Mouse (Mus musculus) heart, embryonic 16.5 days (tissue): Measurements from ENCODE around the gene Sh2b2. TPM values are rescaled to one million over a fixed set of nuclear protein-coding genes. Genes with fewer than 3 reads are reported as not detected.

ENCODE experiments used
- ATAC-seq: fragments of 200-750 bp; cut with Nextera tagmentation; replicated peaks from 2 replicates; pipeline ENCODE4 v1.8.0; 2017; ENCODE audit warnings: moderate number of reproducible peaks; ENCODE audit not compliant: insufficient read depth, low FRiP score; ENCODE audit errors: extremely low read depth
- H3K27ac ChIP-seq: fragments of 300-500 bp; sonication (generic); 2 replicates; pipeline ENCODE4 v1.5.1; 2014; ENCODE audit warnings: mild to moderate bottlenecking, low read length, control low read depth, moderate library complexity
- H3K27me3 ChIP-seq: fragments of 300-500 bp; sonication (generic); 2 replicates; pipeline ENCODE4 v1.6.1; 2014; ENCODE audit warnings: low read length, mixed read lengths; ENCODE audit not compliant: control insufficient read depth, insufficient read depth
- H3K36me3 ChIP-seq: fragments of 300-500 bp; sonication (generic); 2 replicates; pipeline ENCODE4 v1.6.1; 2014; ENCODE audit not compliant: control insufficient read depth, insufficient read depth
- H3K4me1 ChIP-seq: fragments of 300-500 bp; sonication (generic); 2 replicates; pipeline ENCODE4 v1.6.1; 2014; ENCODE audit warnings: low read length, mixed read lengths; ENCODE audit not compliant: control insufficient read depth, insufficient read depth
- H3K4me2 ChIP-seq: fragments of 300-500 bp; sonication (generic); 2 replicates; pipeline ENCODE4 v1.6.1; 2014; ENCODE audit warnings: low read depth, mild to moderate bottlenecking, control low read depth, low read length
- H3K4me3 ChIP-seq: fragments of 300-500 bp; sonication (generic); 2 replicates; pipeline ENCODE4 v1.5.1; 2014; ENCODE audit warnings: mild to moderate bottlenecking, control low read depth, low read length
- H3K9ac ChIP-seq: fragments of 300-500 bp; sonication (generic); 2 replicates; pipeline ENCODE4 v1.6.1; 2014; ENCODE audit warnings: low read length, control low read depth
- H3K9me3 ChIP-seq: fragments of 300-500 bp; sonication (generic); replicated peaks from 2 replicates; pipeline ENCODE4 v1.6.1; 2016; ENCODE audit warnings: low read length; ENCODE audit not compliant: control insufficient read depth
- WGBS: fragments of 180-500 bp; shearing (Covaris S2); extraction: QIAGEN DNeasy Blood & Tissue Kit; methylation state at CpG from one replicate; pipeline ENCODE4 v1.1.7; 2014; 5-methylcytosine and 5-hydroxymethylcytosine counted together
- polyA plus RNA-seq: library from polyadenylated mRNA; unstranded; fragments of >200 nt; fragmentation: Nextera tagmentation; extraction: Ambion mirVana; gene quantifications from 2 replicates; pipeline ENCODE4 v1.2.1, GENCODE M21; 2015

Gene Sh2b2
- 1.7 TPM in 2 replicates for polyA plus RNA-seq

DNA sequence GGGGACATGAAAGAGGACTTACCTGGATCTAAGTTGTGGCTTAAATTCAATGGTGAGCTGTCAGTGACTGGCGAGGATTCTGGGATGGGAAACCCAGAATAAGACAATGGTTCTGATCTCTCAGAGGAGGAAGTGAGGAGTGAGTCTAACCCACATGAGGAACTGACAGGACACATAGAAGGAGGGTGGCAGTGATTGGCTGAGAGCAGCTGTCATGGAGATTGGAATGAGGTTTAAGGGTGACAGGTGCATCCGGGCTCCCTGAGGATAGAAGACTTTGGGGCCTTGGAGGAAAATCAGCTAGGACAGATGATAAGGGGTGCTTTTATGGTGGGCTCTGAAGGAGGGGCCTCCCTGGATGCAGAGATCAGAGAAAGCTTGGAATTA lies at the start of gene Sh2b2:
Gene Sh2b2, minus strand, starts transcription at position 105 of the 387 bp plus-strand sequence.
- ATAC-seq: no peak
- H3K9ac ChIP-seq: no peak within 1 kb of the TSS
- peaks cover 9% of the 10 kb centered on the region for H3K4me1 ChIP-seq
- no peaks in the 10 kb centered on the region for H3K9me3 ChIP-seq
- H3K4me2 ChIP-seq: peak within 1 kb of the TSS; percentile 99
- peak within 1 kb of the TSS; percentile 83 for H3K4me3 ChIP-seq
- H3K27me3 ChIP-seq: peaks cover 12% of the 10 kb centered on the region
- peak within 1 kb of the TSS; percentile 73 for H3K27ac ChIP-seq
- H3K36me3 ChIP-seq: peaks cover 5% of the 10 kb centered on the region; the same call in 1 of the 2 replicates
- 82% methylated on average over 2 of the region's 2 CpGs for WGBS

DNA sequence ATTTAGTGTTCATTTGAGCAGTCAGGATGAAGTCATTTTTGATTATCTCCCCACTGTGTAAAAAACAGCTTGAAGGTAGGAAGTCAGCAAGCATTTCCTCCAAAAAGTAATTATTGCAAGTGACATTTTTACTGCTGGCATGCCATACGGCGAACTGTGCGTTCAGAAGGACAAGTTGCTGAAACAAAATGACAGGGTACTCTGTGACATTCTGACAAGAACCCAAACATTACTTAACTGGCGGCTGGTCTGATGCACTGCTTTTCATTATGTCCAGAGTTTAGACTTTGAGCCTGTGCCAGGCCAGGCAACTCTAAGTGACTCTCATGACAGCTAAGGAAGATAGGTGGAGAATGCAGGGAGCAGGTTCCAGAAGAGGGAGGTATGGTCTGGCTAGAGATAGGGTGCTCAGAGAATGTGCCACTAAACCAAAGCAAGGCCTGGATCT lies 46.6 kb upstream of the Sh2b2 start:
- H3K27ac ChIP-seq: peak overlapping the region; percentile 82
- H3K27me3 ChIP-seq: no peaks in the 10 kb centered on the region
- no peaks in the 10 kb centered on the region for H3K9me3 ChIP-seq
- 40% methylated on average over 4 of the region's 4 CpGs for WGBS
- ATAC-seq: peak; percentile 89
- H3K4me1 ChIP-seq: peaks cover 34% of the 10 kb centered on the region
- peak overlapping the region; percentile 18 for H3K4me2 ChIP-seq
- H3K36me3 ChIP-seq: no peaks in the 10 kb centered on the region
- no peak overlapping the region for H3K4me3 ChIP-seq
- H3K9ac ChIP-seq: peak overlapping the region; percentile 14; the same call in 1 of the 2 replicates

DNA sequence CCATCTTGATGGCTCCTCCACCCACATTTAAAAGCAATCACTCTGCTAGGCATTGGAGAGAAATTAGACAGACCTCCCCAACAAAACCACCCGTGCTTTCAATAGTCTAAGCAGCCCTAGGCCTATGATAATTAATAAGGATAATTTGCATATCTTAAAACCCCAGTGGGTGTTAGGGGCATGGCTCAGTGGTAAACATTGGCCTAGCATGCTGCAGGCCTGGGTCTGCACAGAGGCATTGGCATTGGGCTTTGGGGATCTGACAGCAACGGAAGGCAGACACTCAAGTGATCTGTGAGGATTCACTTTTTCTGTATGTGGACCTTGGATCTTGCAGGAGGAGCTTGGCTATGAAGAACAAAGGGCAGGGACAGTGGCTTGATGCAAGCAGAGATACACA lies 46.0 kb upstream of the Sh2b2 start:
- H3K4me2 ChIP-seq: no peak overlapping the region; the same call in 1 of the 2 replicates

DNA sequence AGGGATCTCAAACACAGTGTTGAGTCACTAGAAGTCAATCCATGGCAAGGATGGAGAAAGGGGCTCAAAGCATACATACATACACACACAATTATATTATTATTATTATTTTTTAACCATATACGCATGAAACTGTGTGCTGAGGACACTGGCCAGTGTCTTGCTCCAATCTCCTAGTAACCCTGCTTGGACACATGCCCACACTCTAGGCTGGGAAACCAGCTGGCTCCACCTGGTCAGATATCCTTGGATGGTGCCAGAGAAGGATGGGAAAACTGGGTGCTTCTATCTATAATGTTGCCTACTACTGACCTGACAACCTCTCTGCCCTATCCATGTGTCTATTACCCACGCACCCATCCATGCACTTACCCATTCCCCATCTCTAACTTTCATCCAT lies 45.2 kb upstream of the Sh2b2 start:
- H3K27me3 ChIP-seq: no peaks in the 10 kb centered on the region
- no peak overlapping the region for H3K27ac ChIP-seq
- ATAC-seq: no peak
- no peak overlapping the region for H3K4me2 ChIP-seq
- WGBS: 89% methylated on average over 2 of the region's 2 CpGs
- no peaks in the 10 kb centered on the region for H3K36me3 ChIP-seq
- peaks cover 34% of the 10 kb centered on the region for H3K4me1 ChIP-seq
- no peak overlapping the region for H3K4me3 ChIP-seq
- H3K9me3 ChIP-seq: no peaks in the 10 kb centered on the region
- no peak overlapping the region for H3K9ac ChIP-seq

More for the DNA sequence above, 46.0 kb upstream of the Sh2b2 start:
- H3K9me3 ChIP-seq: no peaks in the 10 kb centered on the region
- no peak for ATAC-seq
- 79% methylated on average over 2 of the region's 2 CpGs for WGBS
- H3K27ac ChIP-seq: peak overlapping the region; percentile 82
- H3K4me3 ChIP-seq: no peak overlapping the region
- no peaks in the 10 kb centered on the region for H3K36me3 ChIP-seq
- H3K9ac ChIP-seq: peak overlapping the region; percentile 14; the same call in 1 of the 2 replicates
- no peaks in the 10 kb centered on the region for H3K27me3 ChIP-seq
- peaks cover 34% of the 10 kb centered on the region for H3K4me1 ChIP-seq

DNA sequence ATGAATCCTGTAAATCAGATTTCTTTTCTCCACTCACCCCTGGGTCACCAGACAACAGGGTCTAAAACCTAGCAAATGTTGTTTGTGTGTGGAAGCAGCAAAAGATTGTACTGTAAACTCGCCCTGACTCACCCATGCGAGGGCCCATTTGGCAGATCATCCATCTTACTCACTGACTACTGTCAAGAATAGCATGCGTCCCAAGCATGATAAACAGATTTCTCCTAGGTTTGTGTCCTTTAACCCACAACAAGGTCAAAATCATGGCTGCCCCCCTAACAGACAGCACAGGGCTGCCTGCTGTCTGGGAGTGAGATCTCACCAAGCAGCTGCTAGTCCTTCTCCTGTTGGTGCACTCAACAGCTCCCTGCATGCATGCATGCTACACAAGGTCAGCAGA lies 43.4 kb upstream of the Sh2b2 start:
- WGBS: 82% methylated on average over 3 of the region's 3 CpGs
- Histone ChIP-seq H3K9me3 (no peaks in the 10 kb centered on the region), H3K27ac (no peak overlapping the region), H3K4me3 (no peak overlapping the region), H3K4me1 (peaks cover 34% of the 10 kb centered on the region), H3K4me2 (no peak overlapping the region), H3K9ac (no peak overlapping the region), H3K27me3 (no peaks in the 10 kb centered on the region), H3K36me3 (peaks cover 6% of the 10 kb centered on the region)
- ATAC-seq: no peak

DNA sequence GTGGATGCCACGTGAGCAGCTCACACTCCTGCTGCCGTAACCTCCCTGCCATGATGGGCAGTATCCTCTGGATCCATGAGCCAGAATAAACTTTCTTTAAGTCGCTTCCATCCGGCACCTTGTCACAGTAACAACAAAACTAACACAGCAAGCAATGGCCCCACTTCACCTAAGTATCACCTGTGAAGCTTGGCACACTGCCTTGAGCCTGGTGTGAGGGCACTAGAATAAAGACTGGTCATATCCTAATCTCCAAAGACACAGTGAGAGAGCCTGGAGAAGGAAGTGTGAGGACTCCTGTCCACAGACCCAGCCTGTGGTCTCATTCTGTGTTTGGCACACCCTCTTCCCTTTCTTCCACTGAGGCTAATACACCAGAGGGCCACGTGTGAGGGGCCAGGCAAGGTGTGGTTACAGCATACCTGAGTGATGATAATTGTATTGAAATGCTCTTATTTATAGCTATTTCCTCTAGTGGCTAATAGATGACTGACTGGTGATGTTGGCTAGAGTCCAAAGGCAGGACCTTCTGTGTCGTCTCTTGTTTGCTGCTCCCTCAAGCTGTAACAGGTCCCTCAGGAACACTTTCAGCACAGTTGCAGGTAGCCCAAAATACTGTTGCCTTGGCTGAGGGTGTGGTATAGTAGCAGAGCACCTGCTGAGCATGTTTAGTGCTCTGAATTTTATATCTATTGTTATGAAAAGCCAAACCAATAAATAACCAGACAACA lies 42.2 kb upstream of the Sh2b2 start:
- no peak for ATAC-seq
- H3K4me3 ChIP-seq: no peak overlapping the region
- no peak overlapping the region for H3K9ac ChIP-seq
- peaks cover 27% of the 10 kb centered on the region for H3K4me1 ChIP-seq
- peaks cover 6% of the 10 kb centered on the region for H3K36me3 ChIP-seq
- no peak overlapping the region for H3K4me2 ChIP-seq
- no peaks in the 10 kb centered on the region for H3K9me3 ChIP-seq
- H3K27me3 ChIP-seq: no peaks in the 10 kb centered on the region
- WGBS: 67% methylated on average over 6 of the region's 6 CpGs
- H3K27ac ChIP-seq: no peak overlapping the region

DNA sequence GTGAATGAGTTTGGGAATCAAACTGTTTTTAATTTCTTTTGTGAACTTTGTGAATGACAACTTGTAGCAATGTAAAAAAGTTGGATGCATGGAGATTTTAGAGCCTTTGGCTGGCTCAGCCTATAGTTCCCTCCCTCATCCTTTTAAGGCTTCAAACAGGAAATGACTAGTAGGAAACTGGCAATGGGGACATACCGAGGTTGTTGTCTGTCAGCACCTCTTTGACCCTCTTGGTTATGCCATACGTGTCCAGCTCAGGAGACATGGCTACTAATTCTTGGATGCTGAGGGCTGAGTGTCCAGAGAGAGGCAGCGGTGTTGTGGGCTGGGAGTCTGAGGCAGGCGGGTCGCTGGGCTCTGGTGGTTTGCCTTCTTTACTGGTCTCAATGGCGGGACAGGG lies 40.2 kb upstream of the Sh2b2 start:
- Histone ChIP-seq H3K9me3 (no peaks in the 10 kb centered on the region), H3K27me3 (no peaks in the 10 kb centered on the region), H3K4me3 (no peak overlapping the region), H3K4me1 (peaks cover 15% of the 10 kb centered on the region), H3K4me2 (no peak overlapping the region), H3K27ac (no peak overlapping the region), H3K9ac (no peak overlapping the region), H3K36me3 (peaks cover 13% of the 10 kb centered on the region)
- ATAC-seq: no peak
- WGBS: 68% methylated on average over 6 of the region's 6 CpGs

DNA sequence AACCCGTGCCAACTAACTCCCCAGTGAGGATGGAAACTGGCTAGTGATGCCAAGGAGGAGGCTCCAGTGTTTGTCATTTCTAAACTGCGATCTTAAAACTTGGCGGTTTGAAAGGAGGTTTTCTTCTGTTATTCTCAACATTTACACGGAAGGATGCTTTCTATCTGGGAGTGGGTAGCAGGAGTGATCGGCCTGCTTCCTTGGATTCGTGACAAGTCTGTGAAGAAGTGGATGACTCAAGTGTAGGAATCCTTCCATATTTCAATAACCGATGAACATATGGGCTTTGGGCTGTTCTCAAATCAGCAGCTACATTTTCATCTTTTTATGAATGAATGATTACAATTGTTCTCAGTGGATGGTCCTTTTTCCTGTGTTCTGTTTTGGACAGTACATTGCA lies 38.8 kb upstream of the Sh2b2 start:
- 78% methylated on average over 7 of the region's 7 CpGs for WGBS

DNA sequence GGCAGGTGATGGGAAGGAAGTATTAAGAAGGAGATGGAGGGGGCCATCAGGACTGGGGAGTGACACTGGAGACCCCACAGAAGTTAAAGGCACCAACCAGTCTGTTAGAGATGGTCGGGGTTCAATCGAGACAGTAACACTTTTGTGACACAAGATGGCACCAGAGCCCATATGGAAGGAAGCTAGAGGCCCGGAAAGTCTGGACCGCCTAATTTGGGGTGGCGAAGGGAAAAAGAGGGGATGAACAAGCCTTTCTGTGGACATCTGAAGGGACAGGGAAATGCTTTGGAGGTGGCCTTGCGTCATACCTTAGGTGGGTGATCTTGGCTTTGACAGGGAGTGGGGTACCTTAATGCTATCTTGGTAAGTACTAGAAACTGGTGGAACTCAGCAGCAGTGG lies 35.0 kb upstream of the Sh2b2 start:
- Histone ChIP-seq H3K4me3 (no peak overlapping the region), H3K9ac (no peak overlapping the region), H3K9me3 (no peaks in the 10 kb centered on the region), H3K4me2 (no peak overlapping the region), H3K4me1 (no peaks in the 10 kb centered on the region), H3K36me3 (peaks cover 43% of the 10 kb centered on the region), H3K27me3 (no peaks in the 10 kb centered on the region), H3K27ac (no peak overlapping the region)
- no peak for ATAC-seq
- 64% methylated on average over 6 of the region's 6 CpGs for WGBS

More for the DNA sequence above, 38.8 kb upstream of the Sh2b2 start:
- Histone ChIP-seq H3K36me3 (peaks cover 13% of the 10 kb centered on the region), H3K4me3 (no peak overlapping the region), H3K27ac (no peak overlapping the region), H3K4me2 (no peak overlapping the region), H3K9ac (no peak overlapping the region), H3K4me1 (peaks cover 15% of the 10 kb centered on the region), H3K9me3 (no peaks in the 10 kb centered on the region), H3K27me3 (no peaks in the 10 kb centered on the region)
- ATAC-seq: no peak
